Mouse (Mus musculus) heart, adult 2 months (tissue): ENCODE measurements around the gene Khdrbs2. TPM values are rescaled to one million over a fixed set of nuclear protein-coding genes. Genes with fewer than 3 reads are reported as not detected.
"Not testable (repeated sequence)": the region's sequence is repeated elsewhere in the genome, so short reads cannot be mapped to it uniquely, and the experiment has no call there.

Experiments
- DNase-seq, 2 experiments: peaks; one replicate each; pipeline ENCODE4 v3.0.0; 2021
- H3K27ac ChIP-seq: fragments of 200-600 bp; 2 replicates; pipeline ENCODE4 v1.8.1; 2022
- H3K27me3 ChIP-seq: fragments of 200-500 bp; 2 replicates; pipeline ENCODE4 v1.6.1; 2012; ENCODE audit warnings: mild to moderate bottlenecking, low read length, inconsistent platforms, mixed read lengths; ENCODE audit not compliant: control insufficient read depth, insufficient read depth
- H3K36me3 ChIP-seq: fragments of 200-500 bp; 2 replicates; pipeline ENCODE4 v1.6.1; 2012; ENCODE audit warnings: low read length, inconsistent platforms; ENCODE audit not compliant: control insufficient read depth, insufficient read depth
- H3K4me1 ChIP-seq: fragments of 200-500 bp; 2 replicates; pipeline ENCODE4 v1.6.1; 2011; ENCODE audit warnings: low read length; ENCODE audit not compliant: control insufficient read depth, insufficient read depth
- H3K4me3 ChIP-seq: fragments of 200-600 bp; 2 replicates; pipeline ENCODE4 v1.8.1; 2022
- H3K79me2 ChIP-seq: fragments of 200-500 bp; replicated peaks from 2 replicates; pipeline ENCODE4 v1.6.1; 2012; ENCODE audit warnings: mild to moderate bottlenecking, inconsistent platforms, low read length, moderate library complexity, mixed read lengths; ENCODE audit not compliant: control insufficient read depth, insufficient read depth
- H3K9ac ChIP-seq: fragments of 200-500 bp; 2 replicates; pipeline ENCODE4 v1.6.1; 2012; ENCODE audit warnings: low read depth, mild to moderate bottlenecking, control low read depth, inconsistent platforms, low read length, mixed read lengths
- CTCF ChIP-seq: fragments of 200-600 bp; IDR thresholded peaks from 2 replicates; pipeline ENCODE4 v1.8.1; 2022; ENCODE audit warnings: antibody characterized with exemption, mild to moderate bottlenecking, moderate library complexity
- EP300 ChIP-seq: fragments of 200-500 bp; IDR thresholded peaks from 2 replicates; pipeline ENCODE4 v1.6.1; 2011; ENCODE audit warnings: low read depth, low read length, control low read depth; ENCODE audit not compliant: insufficient read depth
- POLR2A ChIP-seq: fragments of 200-500 bp; IDR thresholded peaks from 2 replicates; pipeline ENCODE4 v1.6.1; 2011; ENCODE audit warnings: mild to moderate bottlenecking, low read depth, low read length, control low read depth; ENCODE audit not compliant: insufficient read depth
- WGBS: fragments of 180-500 bp; shearing (Covaris S2); methylation state at CpG from one replicate; pipeline ENCODE4 v1.1.7; 2018; 5-methylcytosine and 5-hydroxymethylcytosine counted together
- intact Hi-C: fragments of 180-260 bp; cut with DNase I; formaldehyde crosslinking; loops from one replicate; pipeline ENCODE4 v1.15.1; 2025
- polyA plus RNA-seq: library from polyadenylated mRNA; depleted of rRNA; stranded (reverse); fragments of >200 nt; gene quantifications from 2 replicates; pipeline ENCODE4 v1.2.3, GENCODE M21; 2012
- total RNA-seq, 2 experiments: library from RNA; stranded (reverse); gene quantifications; 2 replicates each; pipeline ENCODE4 v1.2.3; 2021

The Khdrbs2 gene
- total and polyA plus RNA-seq, 3 experiments, result 0.08 TPM; not detected in 2

GRCm38 (mm10) chr1:32471502-32472214 lies 299.1 kb downstream of the Khdrbs2 start:
- WGBS, result 74% methylated on average over 11 of the region's 11 CpGs
- Histone ChIP-seq H3K27me3 (no peaks in the 10 kb centered on the region), H3K36me3 (no peaks in the 10 kb centered on the region), H3K27ac (no peak overlapping the region), H3K4me3 (no peak overlapping the region), H3K9ac (no peak overlapping the region), H3K4me1 (no peaks in the 10 kb centered on the region), H3K79me2 (no peaks in the 10 kb centered on the region)
- DNase-seq, result no peak
- TF ChIP-seq CTCF (no peak), POLR2A (no peak), EP300 (no peak)
- intact Hi-C loops, result no loop called here

- Histone ChIP-seq H3K79me2 (no peaks in the 10 kb centered on the region), H3K4me3 (no peak overlapping the region), H3K36me3 (no peaks in the 10 kb centered on the region), H3K27me3 (no peaks in the 10 kb centered on the region), H3K4me1 (no peaks in the 10 kb centered on the region), H3K27ac (no peak overlapping the region), H3K9ac (no peak overlapping the region)
- intact Hi-C loops, result no loop called here
- no peak for TF ChIP-seq EP300
- TF ChIP-seq POLR2A, result no peak
- TF ChIP-seq CTCF, result no peak
- DNase-seq, result no peak
- 68% methylated on average over 2 of the region's 2 CpGs for WGBS
Measured at GRCm38 (mm10) chr1:32487944-32488343, 315.4 kb downstream of the Khdrbs2 start.

GRCm38 (mm10) chr1:32503381-32503780 lies 330.9 kb downstream of the Khdrbs2 start:
- no peak for TF ChIP-seq EP300
- TF ChIP-seq POLR2A, result no peak
- no peak for TF ChIP-seq CTCF
- Histone ChIP-seq H3K27me3 (no peaks in the 10 kb centered on the region), H3K9ac (no peak overlapping the region), H3K79me2 (no peaks in the 10 kb centered on the region), H3K36me3 (no peaks in the 10 kb centered on the region), H3K27ac (no peak overlapping the region), H3K4me1 (no peaks in the 10 kb centered on the region), H3K4me3 (no peak overlapping the region)
- intact Hi-C loops, result no loop called here
- no peak for DNase-seq
- WGBS, result 87% methylated on average over 6 of the region's 6 CpGs

GRCm38 (mm10) chr1:32547194-32547593 lies 374.7 kb downstream of the Khdrbs2 start, which contains the start of gene Gm5415:
TSS of gene Gm5415 (minus strand) at chr1:32547294.
- H3K4me3 ChIP-seq, H3K27ac ChIP-seq, H3K27me3 ChIP-seq, intact Hi-C loops, H3K79me2 ChIP-seq, H3K4me1 ChIP-seq, H3K9ac ChIP-seq, H3K36me3 ChIP-seq, DNase-seq: not testable (repeated sequence)
- 47% methylated on average over 3 of the region's 7 CpGs for WGBS

GRCm38 (mm10) chr1:32553459-32553858 lies 380.9 kb downstream of the Khdrbs2 start:
- no peak overlapping the region for H3K27ac ChIP-seq
- H3K4me3 ChIP-seq, result no peak overlapping the region
- no peaks in the 10 kb centered on the region for H3K4me1 ChIP-seq
- 76% methylated on average over 3 of the region's 3 CpGs for WGBS
- H3K79me2 ChIP-seq, result no peaks in the 10 kb centered on the region
- no peaks in the 10 kb centered on the region for H3K36me3 ChIP-seq
- H3K9ac ChIP-seq, result no peak overlapping the region
- no peak for DNase-seq
- TF ChIP-seq POLR2A (no peak), EP300 (no peak), CTCF (no peak)
- intact Hi-C loops, result no loop called here
- no peaks in the 10 kb centered on the region for H3K27me3 ChIP-seq

- Histone ChIP-seq H3K27me3 (no peaks in the 10 kb centered on the region), H3K4me1 (no peaks in the 10 kb centered on the region), H3K27ac (no peak overlapping the region), H3K4me3 (no peak overlapping the region), H3K36me3 (no peaks in the 10 kb centered on the region), H3K9ac (no peak overlapping the region), H3K79me2 (no peaks in the 10 kb centered on the region)
- no peak for DNase-seq
- intact Hi-C loops, result no loop called here
- TF ChIP-seq POLR2A (no peak), EP300 (no peak), CTCF (no peak)
- WGBS, result 44% methylated on average over 4 of the region's 4 CpGs
Measured at GRCm38 (mm10) chr1:32553925-32554324, 381.4 kb downstream of the Khdrbs2 start.
